Mouse (Mus musculus): ENCODE measurements at regions not wholly inside any gene's neighbourhood (a gene's known extent, or its start where the extent isn't known, plus 50 kb on each side); places are given as distances from the start of the nearest gene placed in this dataset.

DNA sequence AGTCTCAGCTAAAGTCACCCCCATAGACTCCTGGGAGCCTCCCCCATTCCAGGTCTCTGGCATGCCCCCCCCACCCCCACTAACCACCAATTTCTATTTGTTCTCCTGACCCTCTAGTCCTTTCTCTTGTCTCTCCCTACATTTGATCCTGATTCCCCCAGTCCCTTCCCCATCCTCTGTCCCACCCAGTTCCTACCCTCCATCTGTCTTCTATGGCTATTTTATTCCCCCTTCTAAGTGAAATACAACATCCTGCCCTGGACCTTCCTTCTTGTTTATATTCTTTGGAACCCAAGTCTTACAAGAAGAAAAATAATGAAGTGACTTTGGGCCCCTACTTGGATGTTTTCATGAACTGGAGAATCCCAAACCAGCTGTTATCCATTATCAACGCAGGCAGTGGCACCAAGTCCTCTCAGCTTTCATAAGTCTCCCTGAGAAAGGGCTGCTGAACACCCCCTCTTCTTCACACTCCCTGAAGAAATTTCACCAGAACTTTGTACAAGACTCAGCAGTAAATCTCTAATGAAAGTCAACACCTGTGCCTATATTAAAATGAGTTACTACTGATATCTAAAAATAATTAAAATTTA, 108.1 kb upstream of the Ercc4 start:
- 31% methylated on average over 1 of the region's 1 CpGs for WGBS (ENCODE audit: insufficient replicate concordance)
- Histone ChIP-seq H3K9me3 (replicated peaks) (no peaks in the 10 kb centered on the region), H3K4me1 (replicated peaks) (no peaks in the 10 kb centered on the region), H3K4me2 (no peak overlapping the region), H3K36me3 (no peaks in the 10 kb centered on the region), H3K27me3 (no peaks in the 10 kb centered on the region), H3K27ac (no peak overlapping the region), H3K9ac (no peak overlapping the region), H3K4me3 (replicated peaks) (no peak overlapping the region)
- DNase-seq (no peak), ATAC-seq (ENCODE audit: low read depth) (no peak)

DNA sequence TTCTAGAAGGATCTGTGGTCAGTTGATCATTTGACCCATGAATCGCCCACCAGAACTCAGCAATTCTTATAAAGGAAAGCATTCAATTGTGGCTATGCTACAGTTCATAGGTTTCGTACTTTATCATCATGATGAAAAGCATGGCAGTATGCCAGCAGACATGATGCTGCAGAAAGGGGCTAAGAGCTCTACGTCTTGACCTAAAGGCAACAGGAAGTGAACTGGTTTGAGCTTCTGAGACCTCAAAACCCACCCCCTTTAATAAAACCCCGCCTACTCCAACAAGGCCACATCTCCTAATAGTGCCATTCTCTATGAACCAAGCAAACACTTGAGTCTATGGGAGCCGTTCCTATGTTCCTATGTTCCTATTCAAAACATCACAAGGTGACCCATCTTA, 96.6 kb upstream of the Ercc4 start:
- no peak for DNase-seq
- H3K9ac ChIP-seq, result no peak overlapping the region
- H3K4me3 ChIP-seq (replicated peaks), result no peak overlapping the region
- H3K4me2 ChIP-seq, result no peak overlapping the region
- no peak overlapping the region for H3K27ac ChIP-seq
- no peaks in the 10 kb centered on the region for H3K36me3 ChIP-seq
- no peaks in the 10 kb centered on the region for H3K9me3 ChIP-seq (replicated peaks)
- WGBS (ENCODE audit: insufficient replicate concordance), result 55% methylated on average over 5 of the region's 5 CpGs
- no peaks in the 10 kb centered on the region for H3K4me1 ChIP-seq (replicated peaks)
- no peak for ATAC-seq (ENCODE audit: low read depth)
- no peaks in the 10 kb centered on the region for H3K27me3 ChIP-seq

GRCm38 (mm10) chr16:13013891-13014644, 95.4 kb upstream of the Ercc4 start:
- 50% methylated on average over 10 of the region's 10 CpGs for WGBS (ENCODE audit: insufficient replicate concordance)
- no peak for ATAC-seq (ENCODE audit: low read depth)

DNA sequence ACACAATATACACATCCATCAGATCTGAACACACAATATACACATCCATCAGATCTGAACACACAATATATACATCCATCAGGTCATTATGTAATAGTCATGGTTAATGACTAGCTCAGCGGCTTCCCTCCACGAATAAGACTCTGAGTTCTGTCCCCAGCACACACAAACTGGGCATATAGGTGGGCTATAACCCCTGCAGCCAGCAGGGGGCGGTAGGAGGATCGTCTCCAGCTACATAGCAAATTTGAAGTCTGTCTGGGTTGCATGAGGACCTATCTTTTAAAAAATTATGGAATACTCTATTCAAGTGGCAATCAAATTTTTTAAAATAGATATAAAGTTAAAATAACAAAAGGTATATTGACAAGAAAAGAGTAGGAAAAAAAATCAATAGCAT, 86.6 kb upstream of the Ercc4 start:
- H3K4me1 ChIP-seq (replicated peaks), result no peaks in the 10 kb centered on the region
- H3K27me3 ChIP-seq, result no peaks in the 10 kb centered on the region
- no peak overlapping the region for H3K4me2 ChIP-seq
- H3K9ac ChIP-seq, result no peak overlapping the region
- H3K4me3 ChIP-seq (replicated peaks), result no peak overlapping the region
- no peak for ATAC-seq (ENCODE audit: low read depth)
- no peaks in the 10 kb centered on the region for H3K9me3 ChIP-seq (replicated peaks)
- DNase-seq, result no peak
- H3K27ac ChIP-seq, result no peak overlapping the region
- 27% methylated on average over 4 of the region's 4 CpGs for WGBS (ENCODE audit: insufficient replicate concordance)
- no peaks in the 10 kb centered on the region for H3K36me3 ChIP-seq

More at GRCm38 (mm10) chr16:13013891-13014644, 95.4 kb upstream of the Ercc4 start:
- Histone ChIP-seq H3K27me3 (no peaks in the 10 kb centered on the region), H3K4me1 (replicated peaks) (no peaks in the 10 kb centered on the region), H3K9me3 (replicated peaks) (no peaks in the 10 kb centered on the region), H3K9ac (no peak overlapping the region), H3K27ac (no peak overlapping the region), H3K4me2 (no peak overlapping the region), H3K4me3 (replicated peaks) (no peak overlapping the region), H3K36me3 (no peaks in the 10 kb centered on the region)
- DNase-seq, result no peak

DNA sequence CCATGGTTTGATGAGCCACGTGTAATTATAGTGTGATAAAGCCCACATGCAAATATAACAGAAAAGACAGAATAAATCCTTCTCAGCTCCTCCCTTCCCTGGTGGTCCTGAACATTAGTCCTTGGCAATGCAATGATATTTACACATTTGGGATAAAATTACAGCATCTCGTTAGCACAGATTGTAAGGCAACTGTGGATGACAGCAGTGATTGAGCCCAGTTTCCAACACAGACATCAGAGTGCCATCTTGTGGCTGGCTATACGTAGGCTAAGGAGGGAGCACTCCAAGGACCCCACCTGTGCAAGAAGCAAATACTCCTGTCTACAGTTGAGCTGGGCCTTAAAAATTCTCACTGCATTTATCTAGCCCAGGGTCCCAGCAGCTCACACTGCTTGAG, 84.1 kb upstream of the Ercc4 start:
- Histone ChIP-seq H3K4me3 (replicated peaks) (no peak overlapping the region), H3K27me3 (no peaks in the 10 kb centered on the region), H3K36me3 (no peaks in the 10 kb centered on the region), H3K4me2 (no peak overlapping the region), H3K9ac (no peak overlapping the region), H3K27ac (no peak overlapping the region), H3K4me1 (replicated peaks) (no peaks in the 10 kb centered on the region), H3K9me3 (replicated peaks) (no peaks in the 10 kb centered on the region)
- DNase-seq, result no peak
- WGBS (ENCODE audit: insufficient replicate concordance), result 39% methylated on average over 3 of the region's 3 CpGs
- ATAC-seq (ENCODE audit: low read depth), result no peak

DNA sequence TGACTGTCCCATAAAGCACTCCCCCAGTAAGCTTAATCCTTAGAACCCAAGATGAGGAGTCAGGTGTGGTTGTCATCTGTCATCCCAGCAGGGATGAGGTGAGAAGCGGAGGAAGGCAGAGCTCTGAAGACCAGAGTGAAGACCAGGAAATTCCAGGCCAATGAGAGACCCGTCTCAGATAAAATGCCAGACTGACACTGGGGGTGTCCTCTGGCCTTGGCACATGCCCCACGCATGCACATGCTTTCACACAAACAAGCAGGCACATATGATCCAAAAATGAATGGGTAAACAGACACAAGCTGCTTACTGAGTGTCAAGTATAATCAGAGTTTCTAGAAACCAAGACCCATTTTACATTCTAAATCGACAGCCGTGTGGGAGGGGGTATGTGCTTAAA, 75.3 kb upstream of the Ercc4 start:
- no peak for ATAC-seq (ENCODE audit: low read depth)
- no peaks in the 10 kb centered on the region for H3K4me1 ChIP-seq (replicated peaks)
- no peaks in the 10 kb centered on the region for H3K27me3 ChIP-seq
- no peaks in the 10 kb centered on the region for H3K9me3 ChIP-seq (replicated peaks)
- no peak overlapping the region for H3K27ac ChIP-seq
- no peaks in the 10 kb centered on the region for H3K36me3 ChIP-seq
- no peak overlapping the region for H3K4me3 ChIP-seq (replicated peaks)
- no peak overlapping the region for H3K4me2 ChIP-seq
- H3K9ac ChIP-seq, result no peak overlapping the region
- WGBS (ENCODE audit: insufficient replicate concordance), result 67% methylated on average over 5 of the region's 5 CpGs
- DNase-seq, result no peak

DNA sequence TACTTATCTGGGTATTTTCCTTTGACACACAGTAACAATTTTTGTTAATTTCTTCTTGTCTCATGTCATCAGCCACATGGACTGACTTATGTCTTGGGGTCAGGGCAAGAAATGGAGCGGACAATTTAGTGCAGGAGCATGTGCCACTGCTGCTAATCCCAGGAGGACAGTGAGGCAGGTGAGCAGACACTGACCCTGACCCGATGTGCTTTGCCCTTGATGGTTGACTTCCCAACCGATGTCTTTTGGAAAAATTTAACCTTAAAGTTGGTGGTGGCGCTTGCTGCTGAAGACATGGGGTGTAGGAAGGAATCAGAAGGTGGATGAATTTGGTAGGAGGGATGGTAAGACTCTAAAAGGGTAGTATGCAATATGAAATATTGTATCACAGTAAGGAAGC, 72.9 kb upstream of the Ercc4 start:
- H3K4me1 ChIP-seq (replicated peaks), result no peaks in the 10 kb centered on the region
- ATAC-seq (ENCODE audit: low read depth) (no peak), DNase-seq (no peak)
- no peak overlapping the region for H3K27ac ChIP-seq
- H3K27me3 ChIP-seq, result no peaks in the 10 kb centered on the region
- H3K9me3 ChIP-seq (replicated peaks), result no peaks in the 10 kb centered on the region
- no peak overlapping the region for H3K4me3 ChIP-seq (replicated peaks)
- no peak overlapping the region for H3K4me2 ChIP-seq
- WGBS (ENCODE audit: insufficient replicate concordance), result 73% methylated on average over 4 of the region's 4 CpGs
- H3K9ac ChIP-seq, result no peak overlapping the region
- H3K36me3 ChIP-seq, result no peaks in the 10 kb centered on the region

DNA sequence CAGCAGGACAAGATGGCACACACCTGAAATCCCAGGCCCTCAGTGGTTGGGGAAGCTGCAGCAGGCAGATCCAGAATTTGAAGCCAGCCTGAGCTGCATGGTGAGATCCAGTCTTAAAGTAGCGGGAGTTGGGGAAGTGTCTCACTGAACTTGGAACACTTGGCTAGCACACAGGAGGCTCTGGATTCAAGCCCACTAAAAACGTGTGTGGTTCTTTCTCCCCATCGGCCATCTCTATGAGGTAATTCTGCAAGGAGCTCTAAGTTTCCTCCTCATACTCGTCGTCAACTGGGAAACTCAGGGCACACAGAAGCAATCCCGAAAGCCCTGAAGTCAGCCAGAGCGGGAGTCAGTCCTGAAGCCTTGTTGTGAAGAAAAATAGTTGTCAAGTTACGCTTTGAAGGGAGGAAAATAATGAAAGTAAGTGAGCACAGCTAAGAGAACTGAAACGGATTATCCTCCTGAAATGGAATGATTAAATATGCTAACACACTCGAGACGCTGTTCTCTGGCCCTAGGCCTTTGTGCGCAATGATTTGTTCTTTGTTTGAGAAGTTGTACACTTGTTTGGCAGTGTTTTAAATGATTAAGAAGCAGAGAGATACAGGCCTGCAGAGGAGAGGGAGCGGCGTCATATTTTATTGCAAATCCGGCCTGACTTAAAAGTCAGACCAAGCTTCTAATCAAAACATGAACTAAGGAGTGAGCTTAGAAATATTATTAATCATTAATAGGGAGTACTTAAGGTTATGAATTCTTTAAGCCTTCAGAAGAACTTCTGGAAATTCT, 69.0 kb upstream of the Ercc4 start:
- Histone ChIP-seq H3K27me3 (no peaks in the 10 kb centered on the region), H3K4me3 (replicated peaks) (no peak overlapping the region), H3K27ac (no peak overlapping the region), H3K36me3 (no peaks in the 10 kb centered on the region), H3K4me2 (no peak overlapping the region), H3K9me3 (replicated peaks) (no peaks in the 10 kb centered on the region), H3K4me1 (replicated peaks) (no peaks in the 10 kb centered on the region), H3K9ac (no peak overlapping the region)
- DNase-seq, result no peak
- no peak for ATAC-seq (ENCODE audit: low read depth)
- 72% methylated on average over 15 of the region's 15 CpGs for WGBS (ENCODE audit: insufficient replicate concordance)

- Histone ChIP-seq H3K9ac (no peak overlapping the region), H3K9me3 (replicated peaks) (no peaks in the 10 kb centered on the region), H3K27me3 (no peaks in the 10 kb centered on the region), H3K4me1 (replicated peaks) (no peaks in the 10 kb centered on the region), H3K36me3 (no peaks in the 10 kb centered on the region), H3K4me3 (replicated peaks) (no peak overlapping the region), H3K27ac (no peak overlapping the region), H3K4me2 (no peak overlapping the region)
- 48% methylated on average over 3 of the region's 3 CpGs for WGBS (ENCODE audit: insufficient replicate concordance)
- ATAC-seq (ENCODE audit: low read depth) (no peak), DNase-seq (no peak)
Observed at GRCm38 (mm10) chr16:13041356-13041755, 68.1 kb upstream of the Ercc4 start.

DNA sequence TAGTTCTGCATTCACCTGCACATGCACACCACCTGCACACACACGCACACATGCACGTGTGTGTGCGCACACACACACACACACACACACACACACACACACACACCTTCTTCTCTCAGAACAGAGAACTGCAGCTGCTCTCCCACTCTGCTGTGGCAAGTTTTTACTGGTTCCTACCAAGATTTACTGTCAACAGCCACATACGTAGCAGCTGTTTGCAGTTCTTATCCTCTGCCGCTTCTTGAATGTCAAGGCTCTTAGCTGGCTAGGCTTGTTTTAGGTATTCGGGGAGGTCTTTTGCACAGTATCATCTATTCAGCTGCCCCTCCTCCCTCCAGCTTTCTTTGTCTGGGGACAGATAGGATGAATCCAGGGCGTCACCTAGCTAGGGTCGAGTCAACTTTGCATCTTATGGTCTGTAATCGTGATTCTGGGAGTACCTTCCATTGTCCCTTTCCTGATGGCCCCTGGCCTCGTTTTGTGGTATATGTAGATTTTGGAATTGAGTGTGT, 64.3 kb upstream of the Ercc4 start:
- no peaks in the 10 kb centered on the region for H3K9me3 ChIP-seq (replicated peaks)
- no peaks in the 10 kb centered on the region for H3K4me1 ChIP-seq (replicated peaks)
- DNase-seq, result no peak
- no peaks in the 10 kb centered on the region for H3K27me3 ChIP-seq
- no peak overlapping the region for H3K9ac ChIP-seq
- no peak for ATAC-seq (ENCODE audit: low read depth)
- WGBS (ENCODE audit: insufficient replicate concordance), result 68% methylated on average over 10 of the region's 10 CpGs
- no peak overlapping the region for H3K27ac ChIP-seq
- no peaks in the 10 kb centered on the region for H3K36me3 ChIP-seq
- no peak overlapping the region for H3K4me3 ChIP-seq (replicated peaks)
- H3K4me2 ChIP-seq, result no peak overlapping the region

GRCm38 (mm10) chr16:13046366-13047120, 62.9 kb upstream of the Ercc4 start:
- H3K27ac ChIP-seq, result no peak overlapping the region
- no peak for DNase-seq
- H3K4me3 ChIP-seq (replicated peaks), result no peak overlapping the region
- H3K4me2 ChIP-seq, result no peak overlapping the region
- H3K27me3 ChIP-seq, result no peaks in the 10 kb centered on the region
- no peaks in the 10 kb centered on the region for H3K9me3 ChIP-seq (replicated peaks)
- no peaks in the 10 kb centered on the region for H3K4me1 ChIP-seq (replicated peaks)
- H3K9ac ChIP-seq, result no peak overlapping the region
- no peaks in the 10 kb centered on the region for H3K36me3 ChIP-seq
- WGBS (ENCODE audit: insufficient replicate concordance), result 55% methylated on average over 6 of the region's 6 CpGs
- ATAC-seq (ENCODE audit: low read depth), result no peak
